Mouse (Mus musculus): Measurements from ENCODE around the gene Thsd4.

GRCm38 (mm10) chr9:60382526-60382925 is 139.3 kb downstream of the Thsd4 start:
- TF ChIP-seq CTCF (IDR thresholded peaks at IDR 0.05; ENCODE audit: control insufficient read depth, insufficient read depth, low read length) (no peak), POLR2A (IDR thresholded peaks at IDR 0.05; ENCODE audit: borderline replicate concordance, control insufficient read depth, low read depth, low read length) (no peak)
